Mouse (Mus musculus): ENCODE results near the gene Clec4d. TPM values are rescaled to one million over a fixed set of nuclear protein-coding genes. Genes with fewer than 3 reads are reported as not detected.

The Clec4d gene
- polyA plus RNA-seq, 1 experiment from 2014 or later, result not detected

- Histone ChIP-seq H3K4me2 (ENCODE audit: low read length) (no peak overlapping the region), H3K4me3 (replicated peaks; ENCODE audit: low read length) (no peak overlapping the region), H3K27ac (ENCODE audit: low read length) (no peak overlapping the region), H3K36me3 (ENCODE audit: control insufficient read depth, insufficient read depth) (no peaks in the 10 kb centered on the region), H3K4me1 (replicated peaks; ENCODE audit: control insufficient read depth, insufficient read depth, low read length) (no peaks in the 10 kb centered on the region), H3K9me3 (ENCODE audit: control insufficient read depth, low read length) (no peaks in the 10 kb centered on the region), H3K9ac (replicated peaks; ENCODE audit: low read depth, low read length) (no peak overlapping the region), H3K27me3 (replicated peaks; ENCODE audit: control insufficient read depth, insufficient read depth, low read length) (no peaks in the 10 kb centered on the region)
- ATAC-seq, result no peak
- 85% methylated on average over 4 of the region's 4 CpGs for WGBS
Observed at GRCm38 (mm10) chr6:123259889-123260603, 1.9 kb upstream of the Clec4d start.

- 90% methylated on average over 1 of the region's 1 CpGs for WGBS
- H3K36me3 ChIP-seq (ENCODE audit: control insufficient read depth, insufficient read depth), result no peaks in the 10 kb centered on the region
- ATAC-seq, result no peak
Observed at GRCm38 (mm10) chr6:123260868-123261267, 1.0 kb upstream of the Clec4d start.

DNA sequence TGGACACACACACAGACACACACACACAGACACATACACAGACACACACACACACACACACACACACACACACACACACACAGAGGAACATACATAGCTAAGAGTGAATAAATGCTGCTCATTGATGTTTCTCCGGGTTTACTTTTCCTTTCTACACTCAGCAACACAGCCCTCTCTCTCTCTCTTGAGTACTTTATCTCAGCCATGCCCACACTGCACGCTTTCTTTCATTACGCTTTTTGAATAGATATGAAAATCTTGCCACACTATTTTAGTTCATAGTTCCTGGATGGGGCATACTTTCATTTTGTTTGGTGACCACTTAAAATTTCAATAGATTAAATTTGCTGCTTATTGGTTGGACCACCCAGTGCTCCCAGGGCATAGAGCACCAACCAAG is 2.3 kb downstream of the Clec4d start:
- WGBS, result 97% methylated on average over 3 of the region's 3 CpGs
- Histone ChIP-seq H3K9ac (replicated peaks; ENCODE audit: low read depth, low read length) (no peak overlapping the region), H3K4me1 (replicated peaks; ENCODE audit: control insufficient read depth, insufficient read depth, low read length) (no peaks in the 10 kb centered on the region), H3K36me3 (ENCODE audit: control insufficient read depth, insufficient read depth) (no peaks in the 10 kb centered on the region), H3K4me2 (ENCODE audit: low read length) (no peak overlapping the region), H3K27ac (ENCODE audit: low read length) (no peak overlapping the region), H3K9me3 (ENCODE audit: control insufficient read depth, low read length) (no peaks in the 10 kb centered on the region), H3K27me3 (replicated peaks; ENCODE audit: control insufficient read depth, insufficient read depth, low read length) (no peaks in the 10 kb centered on the region), H3K4me3 (replicated peaks; ENCODE audit: low read length) (no peak overlapping the region)
- no peak for ATAC-seq

More at GRCm38 (mm10) chr6:123260868-123261267, 1.0 kb upstream of the Clec4d start:
- Histone ChIP-seq H3K27ac (ENCODE audit: low read length) (no peak overlapping the region), H3K4me3 (replicated peaks; ENCODE audit: low read length) (no peak overlapping the region), H3K9me3 (ENCODE audit: control insufficient read depth, low read length) (no peaks in the 10 kb centered on the region), H3K27me3 (replicated peaks; ENCODE audit: control insufficient read depth, insufficient read depth, low read length) (no peaks in the 10 kb centered on the region), H3K4me2 (ENCODE audit: low read length) (no peak overlapping the region), H3K4me1 (replicated peaks; ENCODE audit: control insufficient read depth, insufficient read depth, low read length) (no peaks in the 10 kb centered on the region), H3K9ac (replicated peaks; ENCODE audit: low read depth, low read length) (no peak overlapping the region)

DNA sequence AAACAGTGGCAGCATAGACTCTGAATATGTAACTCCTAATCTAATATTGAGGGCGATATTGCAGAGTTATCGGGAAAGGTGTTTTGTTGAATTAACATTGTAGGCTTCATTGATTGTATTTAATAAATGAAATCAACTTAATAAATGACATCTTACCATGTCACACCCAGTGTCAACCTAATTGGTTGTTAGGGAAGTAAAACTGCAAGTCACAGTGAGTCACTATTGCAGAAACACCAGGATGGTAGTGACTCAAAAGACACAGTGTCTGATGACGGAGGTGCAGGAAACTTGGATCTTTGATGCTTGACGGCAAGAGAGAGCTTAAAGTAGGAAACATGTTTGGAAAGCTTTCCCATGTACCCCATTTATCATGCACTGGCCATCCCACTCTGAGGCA is 3.9 kb downstream of the Clec4d start:
- no peak for ATAC-seq
- Histone ChIP-seq H3K36me3 (ENCODE audit: control insufficient read depth, insufficient read depth) (no peaks in the 10 kb centered on the region), H3K27me3 (replicated peaks; ENCODE audit: control insufficient read depth, insufficient read depth, low read length) (no peaks in the 10 kb centered on the region), H3K27ac (ENCODE audit: low read length) (no peak overlapping the region), H3K4me2 (ENCODE audit: low read length) (no peak overlapping the region), H3K4me3 (replicated peaks; ENCODE audit: low read length) (no peak overlapping the region), H3K9me3 (ENCODE audit: control insufficient read depth, low read length) (no peaks in the 10 kb centered on the region), H3K4me1 (replicated peaks; ENCODE audit: control insufficient read depth, insufficient read depth, low read length) (no peaks in the 10 kb centered on the region), H3K9ac (replicated peaks; ENCODE audit: low read depth, low read length) (no peak overlapping the region)
- WGBS, result 90% methylated on average over 4 of the region's 4 CpGs

GRCm38 (mm10) chr6:123266945-123267344 is 5.0 kb downstream of the Clec4d start:
- no peak overlapping the region for H3K27ac ChIP-seq (ENCODE audit: low read length)
- ATAC-seq, result no peak
- WGBS, result 96% methylated on average over 5 of the region's 5 CpGs

GRCm38 (mm10) chr6:123279443-123279842 is 17.5 kb downstream of the Clec4d start:
- H3K27ac ChIP-seq (ENCODE audit: low read length), result no peak overlapping the region
- H3K4me2 ChIP-seq (ENCODE audit: low read length), result no peak overlapping the region
- no peak for ATAC-seq
- H3K4me1 ChIP-seq (replicated peaks; ENCODE audit: control insufficient read depth, insufficient read depth, low read length), result no peaks in the 10 kb centered on the region
- H3K9me3 ChIP-seq (ENCODE audit: control insufficient read depth, low read length), result no peaks in the 10 kb centered on the region
- 80% methylated on average over 2 of the region's 2 CpGs for WGBS
- no peak overlapping the region for H3K4me3 ChIP-seq (replicated peaks; ENCODE audit: low read length)
- no peak overlapping the region for H3K9ac ChIP-seq (replicated peaks; ENCODE audit: low read depth, low read length)
- H3K27me3 ChIP-seq (replicated peaks; ENCODE audit: control insufficient read depth, insufficient read depth, low read length), result no peaks in the 10 kb centered on the region
- H3K36me3 ChIP-seq (ENCODE audit: control insufficient read depth, insufficient read depth), result no peaks in the 10 kb centered on the region

More at GRCm38 (mm10) chr6:123266945-123267344, 5.0 kb downstream of the Clec4d start:
- H3K4me2 ChIP-seq (ENCODE audit: low read length), result no peak overlapping the region
- no peaks in the 10 kb centered on the region for H3K9me3 ChIP-seq (ENCODE audit: control insufficient read depth, low read length)
- no peaks in the 10 kb centered on the region for H3K27me3 ChIP-seq (replicated peaks; ENCODE audit: control insufficient read depth, insufficient read depth, low read length)
- no peak overlapping the region for H3K9ac ChIP-seq (replicated peaks; ENCODE audit: low read depth, low read length)
- H3K4me1 ChIP-seq (replicated peaks; ENCODE audit: control insufficient read depth, insufficient read depth, low read length), result no peaks in the 10 kb centered on the region
- no peaks in the 10 kb centered on the region for H3K36me3 ChIP-seq (ENCODE audit: control insufficient read depth, insufficient read depth)
- H3K4me3 ChIP-seq (replicated peaks; ENCODE audit: low read length), result no peak overlapping the region

GRCm38 (mm10) chr6:123286311-123286710 is 24.4 kb downstream of the Clec4d start:
- Histone ChIP-seq H3K4me1 (replicated peaks; ENCODE audit: control insufficient read depth, insufficient read depth, low read length) (no peaks in the 10 kb centered on the region), H3K4me3 (replicated peaks; ENCODE audit: low read length) (no peak overlapping the region), H3K27ac (ENCODE audit: low read length) (no peak overlapping the region), H3K9ac (replicated peaks; ENCODE audit: low read depth, low read length) (no peak overlapping the region), H3K9me3 (ENCODE audit: control insufficient read depth, low read length) (no peaks in the 10 kb centered on the region), H3K4me2 (ENCODE audit: low read length) (no peak overlapping the region), H3K27me3 (replicated peaks; ENCODE audit: control insufficient read depth, insufficient read depth, low read length) (no peaks in the 10 kb centered on the region), H3K36me3 (ENCODE audit: control insufficient read depth, insufficient read depth) (no peaks in the 10 kb centered on the region)
- WGBS, result 89% methylated on average over 2 of the region's 2 CpGs
- no peak for ATAC-seq

DNA sequence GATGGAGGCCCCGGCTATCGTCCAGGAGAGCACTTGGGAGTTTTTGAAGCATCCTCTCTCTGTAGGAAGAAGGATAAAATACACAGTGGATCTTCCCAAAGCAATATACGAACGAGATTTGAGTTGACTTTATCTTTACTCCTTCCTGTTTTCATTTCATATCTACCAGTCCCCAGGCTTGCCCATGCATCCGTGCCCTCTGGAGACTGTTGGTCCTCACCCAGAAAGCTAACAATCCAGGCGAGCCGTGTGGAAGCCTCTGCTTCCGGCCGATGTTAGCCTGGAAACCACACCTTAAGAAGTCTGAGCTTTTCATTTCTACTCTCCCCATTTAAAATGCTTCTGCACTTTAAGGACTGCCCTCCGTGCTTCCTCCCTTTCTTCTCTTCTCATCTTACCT is 27.0 kb downstream of the Clec4d start:
- Histone ChIP-seq H3K27me3 (replicated peaks; ENCODE audit: control insufficient read depth, insufficient read depth, low read length) (no peaks in the 10 kb centered on the region), H3K36me3 (ENCODE audit: control insufficient read depth, insufficient read depth) (no peaks in the 10 kb centered on the region), H3K4me3 (replicated peaks; ENCODE audit: low read length) (no peak overlapping the region), H3K9me3 (ENCODE audit: control insufficient read depth, low read length) (no peaks in the 10 kb centered on the region), H3K4me1 (replicated peaks; ENCODE audit: control insufficient read depth, insufficient read depth, low read length) (no peaks in the 10 kb centered on the region), H3K27ac (ENCODE audit: low read length) (no peak overlapping the region), H3K4me2 (ENCODE audit: low read length) (no peak overlapping the region), H3K9ac (replicated peaks; ENCODE audit: low read depth, low read length) (no peak overlapping the region)
- 85% methylated on average over 10 of the region's 10 CpGs for WGBS
- ATAC-seq, result no peak

GRCm38 (mm10) chr6:123289753-123290152 is 27.8 kb downstream of the Clec4d start, which contains the start of gene Clec4e:
Clec4e (minus strand) TSS chr6:123289870.
- Histone ChIP-seq H3K9ac (replicated peaks; ENCODE audit: low read depth, low read length) (no peak within 1 kb of the TSS), H3K27me3 (replicated peaks; ENCODE audit: control insufficient read depth, insufficient read depth, low read length) (no peaks in the 10 kb centered on the region), H3K36me3 (ENCODE audit: control insufficient read depth, insufficient read depth) (no peaks in the 10 kb centered on the region), H3K27ac (ENCODE audit: low read length) (no peak within 1 kb of the TSS), H3K4me2 (ENCODE audit: low read length) (no peak within 1 kb of the TSS), H3K4me1 (replicated peaks; ENCODE audit: control insufficient read depth, insufficient read depth, low read length) (no peaks in the 10 kb centered on the region), H3K4me3 (replicated peaks; ENCODE audit: low read length) (no peak within 1 kb of the TSS), H3K9me3 (ENCODE audit: control insufficient read depth, low read length) (no peaks in the 10 kb centered on the region)
- WGBS, result 86% methylated on average over 4 of the region's 4 CpGs
- ATAC-seq, result no peak
